Mouse (Mus musculus): Measurements from ENCODE around the gene Rab30.

DNA sequence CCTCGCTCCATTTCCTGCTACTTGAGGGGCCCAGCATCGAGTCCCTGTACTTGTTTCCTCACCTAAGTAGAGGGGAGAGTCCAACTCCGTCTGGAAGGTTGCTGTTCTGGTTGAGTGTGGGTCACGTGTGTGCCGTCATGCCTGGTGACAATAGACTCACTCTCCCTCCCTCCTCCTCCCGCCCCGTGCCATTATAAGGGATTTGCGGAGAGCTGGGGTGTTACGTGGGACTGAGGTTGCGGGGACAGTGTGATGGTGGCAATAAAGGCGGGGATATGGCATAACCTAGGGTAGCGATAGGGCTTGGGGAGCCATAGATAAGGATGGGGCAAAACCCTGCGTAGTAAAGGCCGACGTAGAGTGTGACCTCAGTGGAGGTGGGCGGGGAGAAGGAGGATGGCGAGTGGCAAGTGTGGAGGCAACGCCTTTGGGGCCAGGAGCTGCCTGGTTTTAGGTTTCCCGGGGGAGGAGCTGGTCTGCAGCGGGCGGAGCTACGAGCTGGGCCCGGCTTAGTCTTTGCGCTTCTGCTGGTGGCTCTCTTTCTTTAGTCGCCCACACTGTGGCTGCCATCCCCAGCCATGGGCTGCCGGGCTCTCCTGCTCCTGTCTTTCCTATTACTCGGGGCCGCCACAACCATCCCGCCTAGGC, 133.5 kb downstream of the Rab30 start:
- TF ChIP-seq CTCF (conservative IDR thresholded peaks at IDR 0.05; ENCODE audit: low read length) = no peak
- no peak for TF ChIP-seq NANOG (IDR thresholded peaks at IDR 0.05; ENCODE audit: borderline replicate concordance, low read length)

Data from E14TG2a.4 (cell line).